ENCODE assay signal across 8 mouse cellular contexts in the genomic region with DNA sequence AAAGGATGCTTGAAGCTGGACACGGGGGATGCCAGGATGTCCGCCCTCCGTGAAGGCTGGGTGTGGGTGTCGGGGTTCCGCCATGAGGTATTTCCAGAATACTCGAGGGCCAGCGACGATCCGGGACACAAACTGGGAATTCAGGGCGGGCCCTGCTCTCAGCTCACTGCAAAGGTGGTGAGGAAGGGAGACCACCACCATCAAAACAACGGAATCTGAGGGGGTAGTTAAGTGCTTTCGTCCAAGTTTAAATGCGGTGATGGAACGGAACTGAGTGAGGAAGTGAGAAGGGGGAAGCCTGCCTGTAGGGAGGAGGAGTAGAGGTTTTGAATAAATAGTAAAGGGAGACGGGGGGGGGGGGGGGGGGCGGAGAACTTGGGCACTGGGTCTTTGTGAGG. TPM values are rescaled to one million over a fixed set of nuclear protein-coding genes. Genes with fewer than 3 reads are reported as not detected.
DNase-seq lines count a peak whose midpoint lies in the region; ATAC-seq and TF ChIP-seq lines count a peak whose summit lies in the region.

No protein-coding gene starts in this region.

- H3K36me3 ChIP-seq in lung, embryonic 14.5 days (ENCODE audit: insufficient read depth), result 0 out of 2 replicates have a peak, but pooled peaks cover 5% of the 10 kb centered on the region
- H3K36me3 ChIP-seq in forebrain, embryonic 10.5 days (replicated peaks), result peaks cover 27% of the 10 kb centered on the region
- no peaks in the 10 kb centered on the region; the same call in 1 of the 2 replicates for H3K36me3 ChIP-seq in liver, embryonic 11.5 days (ENCODE audit: control insufficient read depth, insufficient read depth, low read length)

- H3K27me3 ChIP-seq in lung, embryonic 14.5 days (ENCODE audit: insufficient read depth, low read length), result no peaks in the 10 kb centered on the region
- no peaks in the 10 kb centered on the region for H3K27me3 ChIP-seq in forebrain, embryonic 10.5 days (ENCODE audit: poor library complexity, severe bottlenecking)
- H3K27me3 ChIP-seq in liver, embryonic 11.5 days (replicated peaks; ENCODE audit: control insufficient read depth, insufficient read depth, low read length), result no peaks in the 10 kb centered on the region

- peak overlapping the region; percentile 76 for H3K4me3 ChIP-seq in lung, embryonic 14.5 days (ENCODE audit: low read depth, low read length)
- H3K4me3 ChIP-seq in forebrain, embryonic 10.5 days, result peak overlapping the region; percentile 73
- H3K4me3 ChIP-seq in liver, embryonic 11.5 days (ENCODE audit: low read depth, low read length), result peak overlapping the region; percentile 93

- peaks cover 4% of the 10 kb centered on the region; the same call in 1 of the 2 replicates for H3K4me1 ChIP-seq in lung, embryonic 14.5 days (ENCODE audit: insufficient read depth)
- peaks cover 20% of the 10 kb centered on the region for H3K4me1 ChIP-seq in forebrain, embryonic 10.5 days
- peaks cover 11% of the 10 kb centered on the region for H3K4me1 ChIP-seq in liver, embryonic 11.5 days (replicated peaks; ENCODE audit: control insufficient read depth, insufficient read depth, low read length)

- H3K27ac ChIP-seq in lung, embryonic 14.5 days (ENCODE audit: low read depth), result no peak overlapping the region; the same call in 1 of the 2 replicates
- H3K27ac ChIP-seq in forebrain, embryonic 10.5 days, result peak overlapping the region; percentile 93
- no peak overlapping the region; the same call in 1 of the 2 replicates for H3K27ac ChIP-seq in liver, embryonic 11.5 days (ENCODE audit: low read depth, low read length)

- TF ChIP-seq CTCF in lung, embryonic 14.5 days (IDR thresholded peaks at IDR 0.05; ENCODE audit: low read depth), result no peak

- H3K9me3 ChIP-seq in lung, embryonic 14.5 days (ENCODE audit: low read depth, low read length), result no peaks in the 10 kb centered on the region
- H3K9me3 ChIP-seq in forebrain, embryonic 10.5 days, result no peaks in the 10 kb centered on the region
- no peaks in the 10 kb centered on the region for H3K9me3 ChIP-seq in liver, embryonic 11.5 days (ENCODE audit: control insufficient read depth, low read length)

- peak overlapping the region; percentile 71 for H3K4me2 ChIP-seq in lung, embryonic 14.5 days
- peak overlapping the region; percentile 77 for H3K4me2 ChIP-seq in liver, embryonic 11.5 days

- no peak; the same call in 1 of the 2 replicates for ATAC-seq in lung, embryonic 14.5 days (ENCODE audit: insufficient read depth)
- peak; percentile 44; the same call in 1 of the 2 replicates for ATAC-seq in liver, embryonic 11.5 days (replicated peaks; ENCODE audit: low FRiP score)
- ATAC-seq in frontal cortex, adult (ENCODE audit: low TSS enrichment), result no peak

- peak overlapping the region; percentile 72 for H3K9ac ChIP-seq in lung, embryonic 14.5 days
- peak overlapping the region; percentile 85 for H3K9ac ChIP-seq in liver, embryonic 11.5 days (ENCODE audit: low read depth, low read length)

- no peak for DNase-seq in lung, embryonic 14.5 days
- DNase-seq in lung, adult 18-20 months, result no peak
- no peak for DNase-seq in forebrain, embryonic 10.5 days (ENCODE audit: extremely low spot score, low spot score)
- no peak for DNase-seq in liver, embryonic 11.5 days (ENCODE audit: low spot score)
- peak; percentile 4 for DNase-seq in skeletal muscle tissue, adult 2 months (ENCODE audit: low read depth, low spot score)
- DNase-seq in adrenal gland, adult 8-10 months, result no peak
- no peak for DNase-seq in adrenal gland, adult 2 months

- under 1% methylated on average over 15 of the region's 16 CpGs for WGBS in lung, embryonic 14.5 days
- under 1% methylated on average over 16 of the region's 16 CpGs for WGBS in forebrain, embryonic 10.5 days
- 1% methylated on average over 14 of the region's 16 CpGs for WGBS in liver, embryonic 11.5 days

RNA-seq across cellular contexts. Expression of a gene that starts 0.3 kb away (rescaled TPM):
- polyA plus RNA-seq in lung, embryonic 14.5 days (2014; fragmentation: Nextera tagmentation; extraction: Ambion mirVana), result 46.9 and 48.4 TPM in 2 replicates
- 42.8 and 52.6 TPM in 2 replicates for polyA plus RNA-seq in forebrain, embryonic 10.5 days (2016; fragmentation: Nextera tagmentation; extraction: Ambion mirVana)
- 28.0 and 28.9 TPM in 2 replicates for polyA plus RNA-seq in liver, embryonic 11.5 days (2014; fragmentation: Nextera tagmentation; extraction: Ambion mirVana)
- total RNA-seq in adrenal gland, adult 8-10 months (2022), result 10 to 100 TPM; 20.8 to 33.3 (median 29.6) TPM
- 10 to 100 TPM; 22.3 to 26.3 TPM for total RNA-seq in adrenal gland, adult 2 months (2021)
- 5.0 and 6.7 TPM in 2 replicates for polyA plus RNA-seq in adrenal gland, adult 2 months (2012; rRNA removed)

RNA-seq across cellular contexts. Expression of a gene that starts 0.3 kb away (rescaled TPM):
- 48.6 and 53.8 TPM in 2 replicates for polyA plus RNA-seq in lung, embryonic 14.5 days (2014; fragmentation: Nextera tagmentation; extraction: Ambion mirVana)
- polyA plus RNA-seq in forebrain, embryonic 10.5 days (2016; fragmentation: Nextera tagmentation; extraction: Ambion mirVana), result 64.5 and 65.6 TPM in 2 replicates
- 36.7 and 43.4 TPM in 2 replicates for polyA plus RNA-seq in liver, embryonic 11.5 days (2014; fragmentation: Nextera tagmentation; extraction: Ambion mirVana)
- total RNA-seq in adrenal gland, adult 8-10 months (2022), result 10 to 100 TPM; 64.6 to 83.3 (median 76.3) TPM
- 10 to 100 TPM; 62.1 to 66.5 TPM for total RNA-seq in adrenal gland, adult 2 months (2021)
- polyA plus RNA-seq in adrenal gland, adult 2 months (2012; rRNA removed), result 18.1 and 22.7 TPM in 2 replicates
